Mouse (Mus musculus): ENCODE data around the gene Polr2a. TPM values are rescaled to one million over a fixed set of nuclear protein-coding genes. Genes with fewer than 3 reads are reported as not detected.

Polr2a gene
- polyA plus RNA-seq, 1 experiment, result 49.2 TPM

- H3K4me3 ChIP-seq (replicated peaks; ENCODE audit: control insufficient read depth, low read depth, low read length), result peak within 1 kb of the TSS; percentile 38
- 17% methylated on average over 10 of the region's 10 CpGs for WGBS
- H3K27ac ChIP-seq (ENCODE audit: control insufficient read depth, insufficient read depth, low read depth, low read length, poor library complexity), result peak within 1 kb of the TSS; percentile 86
- H3K4me1 ChIP-seq (ENCODE audit: control insufficient read depth, insufficient read depth, low read length), result peaks cover 3% of the 10 kb centered on the region
- TF ChIP-seq POLR2A (IDR thresholded peaks at IDR 0.05; ENCODE audit: borderline replicate concordance, control insufficient read depth, low read depth, low read length), result no peak; the same call in 1 of the 2 replicates
- TF ChIP-seq CTCF (IDR thresholded peaks at IDR 0.05; ENCODE audit: control insufficient read depth, insufficient read depth, low read length), result no peak
These were observed 72.8 kb downstream of the Polr2a start, which contains the start of gene Tnfsf13 for GRCm38 (mm10) chr11:69685526-69686148. TSS of gene Tnfsf13 (minus strand) at chr11:69685784.

- peak overlapping the region; percentile 19 for H3K4me3 ChIP-seq (replicated peaks; ENCODE audit: control insufficient read depth, low read depth, low read length)
- peak overlapping the region; percentile 86 for H3K27ac ChIP-seq (ENCODE audit: control insufficient read depth, insufficient read depth, low read depth, low read length, poor library complexity)
- TF ChIP-seq CTCF (IDR thresholded peaks at IDR 0.05; ENCODE audit: control insufficient read depth, insufficient read depth, low read length), result no peak
- no peak for TF ChIP-seq POLR2A (IDR thresholded peaks at IDR 0.05; ENCODE audit: borderline replicate concordance, control insufficient read depth, low read depth, low read length)
- 56% methylated on average over 6 of the region's 6 CpGs for WGBS
- peaks cover 3% of the 10 kb centered on the region for H3K4me1 ChIP-seq (ENCODE audit: control insufficient read depth, insufficient read depth, low read length)
These were observed 73.5 kb downstream of the Polr2a start for GRCm38 (mm10) chr11:69684936-69685335.

- WGBS, result 62% methylated on average over 12 of the region's 12 CpGs
- H3K27ac ChIP-seq (ENCODE audit: control insufficient read depth, insufficient read depth, low read depth, low read length, poor library complexity), result peak overlapping the region; percentile 9
- peak overlapping the region; percentile 39 for H3K4me3 ChIP-seq (replicated peaks; ENCODE audit: control insufficient read depth, low read depth, low read length)
- TF ChIP-seq CTCF (IDR thresholded peaks at IDR 0.05; ENCODE audit: control insufficient read depth, insufficient read depth, low read length) (no peak), POLR2A (IDR thresholded peaks at IDR 0.05; ENCODE audit: borderline replicate concordance, control insufficient read depth, low read depth, low read length) (no peak)
- H3K4me1 ChIP-seq (ENCODE audit: control insufficient read depth, insufficient read depth, low read length), result peaks cover 3% of the 10 kb centered on the region
These were observed 74.2 kb downstream of the Polr2a start for GRCm38 (mm10) chr11:69684128-69684745.

Other genes with a start within 250 kb of the Polr2a start
- 0.90 and 1.4 TPM in 2 replicates for gene Dnah2, start 209.5 kb downstream of the Polr2a start, polyA plus RNA-seq (2011; ENCODE audit: insufficient read depth, insufficient read length, low replicate concordance, missing spikeins)
- 1.9 and 2.2 TPM in 2 replicates for gene Efnb3, start 198.4 kb downstream of the Polr2a start, polyA plus RNA-seq (2011; ENCODE audit: insufficient read depth, insufficient read length, low replicate concordance, missing spikeins)
- gene Wrap53, start 178.4 kb downstream of the Polr2a start, polyA plus RNA-seq (2011; ENCODE audit: insufficient read depth, insufficient read length, low replicate concordance, missing spikeins), result 28.1 and 36.2 TPM in 2 replicates
- 34.5 and 71.7 TPM in 2 replicates for gene Trp53, start 178.3 kb downstream of the Polr2a start, polyA plus RNA-seq (2011; ENCODE audit: insufficient read depth, insufficient read length, low replicate concordance, missing spikeins)
- 12.1 and 16.9 TPM in 2 replicates for gene Atp1b2, start 152.7 kb downstream of the Polr2a start, polyA plus RNA-seq (2011; ENCODE audit: insufficient read depth, insufficient read length, low replicate concordance, missing spikeins)
- gene Shbg, start 140.7 kb downstream of the Polr2a start, polyA plus RNA-seq (2011; ENCODE audit: insufficient read depth, insufficient read length, low replicate concordance, missing spikeins), result not detected in 2 replicates
- 1.4 and 2.4 TPM in 2 replicates for gene Sat2, start 136.6 kb downstream of the Polr2a start, polyA plus RNA-seq (2011; ENCODE audit: insufficient read depth, insufficient read length, low replicate concordance, missing spikeins)
- gene Fxr2, start 125.6 kb downstream of the Polr2a start, polyA plus RNA-seq (2011; ENCODE audit: insufficient read depth, insufficient read length, low replicate concordance, missing spikeins), result 32.3 and 66.3 TPM in 2 replicates
- not detected in 2 replicates for gene Sox15, start 103.3 kb downstream of the Polr2a start, polyA plus RNA-seq (2011; ENCODE audit: insufficient read depth, insufficient read length, low replicate concordance, missing spikeins)
- gene Mpdu1, start 96.0 kb downstream of the Polr2a start, polyA plus RNA-seq (2011; ENCODE audit: insufficient read depth, insufficient read length, low replicate concordance, missing spikeins), result 62.4 and 109 TPM in 2 replicates
- 28.0 and 51.6 TPM in 2 replicates for gene Cd68, start 92.5 kb downstream of the Polr2a start, polyA plus RNA-seq (2011; ENCODE audit: insufficient read depth, insufficient read length, low replicate concordance, missing spikeins)
- 268 and 540 TPM in 2 replicates for gene Eif4a1, start 86.2 kb downstream of the Polr2a start, polyA plus RNA-seq (2011; ENCODE audit: insufficient read depth, insufficient read length, low replicate concordance, missing spikeins)
- 46.3 and 67.8 TPM in 2 replicates for gene Senp3, start 76.6 kb downstream of the Polr2a start, polyA plus RNA-seq (2011; ENCODE audit: insufficient read depth, insufficient read length, low replicate concordance, missing spikeins)
- 2.3 and 3.1 TPM in 2 replicates for gene Tnfsf13, start 72.9 kb downstream of the Polr2a start, polyA plus RNA-seq (2011; ENCODE audit: insufficient read depth, insufficient read length, low replicate concordance, missing spikeins)
- 4.2 and 7.1 TPM in 2 replicates for gene Tnfsf12, start 62.8 kb downstream of the Polr2a start, polyA plus RNA-seq (2011; ENCODE audit: insufficient read depth, insufficient read length, low replicate concordance, missing spikeins)
- gene Tnfsfm13, start 62.5 kb downstream of the Polr2a start, polyA plus RNA-seq (2011; ENCODE audit: insufficient read depth, insufficient read length, low replicate concordance, missing spikeins), result 7.6 and 17.0 TPM in 2 replicates
- not detected in 2 replicates for gene Slc35g3, start 3.3 kb upstream of the Polr2a start, polyA plus RNA-seq (2011; ENCODE audit: insufficient read depth, insufficient read length, low replicate concordance, missing spikeins)
- gene Zbtb4, start 7.3 kb upstream of the Polr2a start, polyA plus RNA-seq (2011; ENCODE audit: insufficient read depth, insufficient read length, low replicate concordance, missing spikeins), result 8.4 and 13.8 TPM in 2 replicates
- 1.8 and 3.5 TPM in 2 replicates for gene Chrnb1, start 37.3 kb upstream of the Polr2a start, polyA plus RNA-seq (2011; ENCODE audit: insufficient read depth, insufficient read length, low replicate concordance, missing spikeins)
- 0.32 and 1.00 TPM in 2 replicates for gene Fgf11, start 43.2 kb upstream of the Polr2a start, polyA plus RNA-seq (2011; ENCODE audit: insufficient read depth, insufficient read length, low replicate concordance, missing spikeins)
- not detected in 2 replicates for gene Tmem102, start 47.0 kb upstream of the Polr2a start, polyA plus RNA-seq (2011; ENCODE audit: insufficient read depth, insufficient read length, low replicate concordance, missing spikeins)
- not detected in 2 replicates for gene Gm39566, start 56.7 kb upstream of the Polr2a start, polyA plus RNA-seq (2011; ENCODE audit: insufficient read depth, insufficient read length, low replicate concordance, missing spikeins)
- gene Spem2, start 59.8 kb upstream of the Polr2a start, polyA plus RNA-seq (2011; ENCODE audit: insufficient read depth, insufficient read length, low replicate concordance, missing spikeins), result not detected in 2 replicates
- not detected in 2 replicates for gene Spem1, start 63.5 kb upstream of the Polr2a start, polyA plus RNA-seq (2011; ENCODE audit: insufficient read depth, insufficient read length, low replicate concordance, missing spikeins)
- 5.3 and 6.0 TPM in 2 replicates for gene Nlgn2, start 79.1 kb upstream of the Polr2a start, polyA plus RNA-seq (2011; ENCODE audit: insufficient read depth, insufficient read length, low replicate concordance, missing spikeins)
- gene Tmem256, start 79.9 kb upstream of the Polr2a start, polyA plus RNA-seq (2011; ENCODE audit: insufficient read depth, insufficient read length, low replicate concordance, missing spikeins), result 180 and 202 TPM in 2 replicates
- 38.3 and 50.9 TPM in 2 replicates for gene Plscr3, start 87.7 kb upstream of the Polr2a start, polyA plus RNA-seq (2011; ENCODE audit: insufficient read depth, insufficient read length, low replicate concordance, missing spikeins)
- gene Tnk1, start 100.1 kb upstream of the Polr2a start, polyA plus RNA-seq (2011; ENCODE audit: insufficient read depth, insufficient read length, low replicate concordance, missing spikeins), result 2.9 and 5.4 TPM in 2 replicates
- gene Tmem95, start 119.4 kb upstream of the Polr2a start, polyA plus RNA-seq (2011; ENCODE audit: insufficient read depth, insufficient read length, low replicate concordance, missing spikeins), result not detected in 2 replicates
- gene Kctd11, start 122.8 kb upstream of the Polr2a start, polyA plus RNA-seq (2011; ENCODE audit: insufficient read depth, insufficient read length, low replicate concordance, missing spikeins), result 1.8 and 3.6 TPM in 2 replicates
- gene Acap1, start 136.9 kb upstream of the Polr2a start, polyA plus RNA-seq (2011; ENCODE audit: insufficient read depth, insufficient read length, low replicate concordance, missing spikeins), result 63.5 and 179 TPM in 2 replicates
- gene 2810408A11Rik, start 142.3 kb upstream of the Polr2a start, polyA plus RNA-seq (2011; ENCODE audit: insufficient read depth, insufficient read length, low replicate concordance, missing spikeins), result 2.7 and 5.6 TPM in 2 replicates
- gene Neurl4, start 142.4 kb upstream of the Polr2a start, polyA plus RNA-seq (2011; ENCODE audit: insufficient read depth, insufficient read length, low replicate concordance, missing spikeins), result 25.7 and 38.2 TPM in 2 replicates
- gene Gps2, start 155.3 kb upstream of the Polr2a start, polyA plus RNA-seq (2011; ENCODE audit: insufficient read depth, insufficient read length, low replicate concordance, missing spikeins), result 120 and 203 TPM in 2 replicates
- gene Eif5a, start 163.3 kb upstream of the Polr2a start, polyA plus RNA-seq (2011; ENCODE audit: insufficient read depth, insufficient read length, low replicate concordance, missing spikeins), result 378 and 387 TPM in 2 replicates
- 1.2 and 1.5 TPM in 2 replicates for gene Ybx2, start 177.2 kb upstream of the Polr2a start, polyA plus RNA-seq (2011; ENCODE audit: insufficient read depth, insufficient read length, low replicate concordance, missing spikeins)
- 24.5 and 32.2 TPM in 2 replicates for gene Slc2a4, start 189.6 kb upstream of the Polr2a start, polyA plus RNA-seq (2011; ENCODE audit: insufficient read depth, insufficient read length, low replicate concordance, missing spikeins)
- gene Cldn7, start 206.1 kb upstream of the Polr2a start, polyA plus RNA-seq (2011; ENCODE audit: insufficient read depth, insufficient read length, low replicate concordance, missing spikeins), result not detected in 2 replicates
- gene Ctdnep1, start 222.5 kb upstream of the Polr2a start, polyA plus RNA-seq (2011; ENCODE audit: insufficient read depth, insufficient read length, low replicate concordance, missing spikeins), result 42.5 and 60.6 TPM in 2 replicates
- gene Elp5, start 223.9 kb upstream of the Polr2a start, polyA plus RNA-seq (2011; ENCODE audit: insufficient read depth, insufficient read length, low replicate concordance, missing spikeins), result 27.2 and 50.6 TPM in 2 replicates
- gene Gabarap, start 232.5 kb upstream of the Polr2a start, polyA plus RNA-seq (2011; ENCODE audit: insufficient read depth, insufficient read length, low replicate concordance, missing spikeins), result 204 and 443 TPM in 2 replicates
- 26.8 and 72.4 TPM in 2 replicates for gene Phf23, start 237.1 kb upstream of the Polr2a start, polyA plus RNA-seq (2011; ENCODE audit: insufficient read depth, insufficient read length, low replicate concordance, missing spikeins)
- gene Dvl2, start 242.0 kb upstream of the Polr2a start, polyA plus RNA-seq (2011; ENCODE audit: insufficient read depth, insufficient read length, low replicate concordance, missing spikeins), result 4.4 and 12.8 TPM in 2 replicates